Mouse (Mus musculus) urinary bladder, postnatal 0 days (tissue): ENCODE measurements around the gene Hacd2. TPM values are rescaled to one million over a fixed set of nuclear protein-coding genes. Genes with fewer than 3 reads are reported as not detected.

Source experiments
- polyA plus RNA-seq: library from polyadenylated mRNA; unstranded; fragments of >200 nt; fragmentation: Nextera tagmentation; extraction: Ambion mirVana; gene quantifications from 2 replicates; pipeline ENCODE4 v1.2.1, GENCODE M21; 2015

The Hacd2 gene
- polyA plus RNA-seq = 177 and 202 TPM in 2 replicates

GRCm38 (mm10) chr16:35022242-35023137, at the start of gene Hacd2:
Hacd2 (plus strand) TSS chr16:35022428.

GRCm38 (mm10) chr16:35154641-35155390, 132.6 kb downstream of the Hacd2 start, which contains the start of gene Adcy5:
Adcy5 (plus strand) TSS chr16:35154877.

Other genes starting within 250 kb of the Hacd2 start
- 11.1 and 12.0 TPM in 2 replicates for gene Adcy5, start 132.4 kb downstream of the Hacd2 start, polyA plus RNA-seq